Mouse (Mus musculus): ENCODE data around the gene Gpr179. TPM values are rescaled to one million over a fixed set of nuclear protein-coding genes. Genes with fewer than 3 reads are reported as not detected.

Gene Gpr179
- polyA plus RNA-seq, 1 experiment from 2014 or later = 0.04 TPM

GRCm38 (mm10) chr11:97309911-97310571, 41.8 kb downstream of the Gpr179 start:
- Histone ChIP-seq H3K27me3 (ENCODE audit: insufficient read depth, poor library complexity, severe bottlenecking) (no peaks in the 10 kb centered on the region), H3K27ac (peak overlapping the region; percentile 76), H3K36me3 (no peaks in the 10 kb centered on the region), H3K4me1 (peaks cover 25% of the 10 kb centered on the region), H3K4me3 (peak overlapping the region; percentile 61), H3K9me3 (no peaks in the 10 kb centered on the region)
- under 1% methylated on average over 25 of the region's 25 CpGs for WGBS
- peak; percentile 90 for DNase-seq (ENCODE audit: low spot score)

DNA sequence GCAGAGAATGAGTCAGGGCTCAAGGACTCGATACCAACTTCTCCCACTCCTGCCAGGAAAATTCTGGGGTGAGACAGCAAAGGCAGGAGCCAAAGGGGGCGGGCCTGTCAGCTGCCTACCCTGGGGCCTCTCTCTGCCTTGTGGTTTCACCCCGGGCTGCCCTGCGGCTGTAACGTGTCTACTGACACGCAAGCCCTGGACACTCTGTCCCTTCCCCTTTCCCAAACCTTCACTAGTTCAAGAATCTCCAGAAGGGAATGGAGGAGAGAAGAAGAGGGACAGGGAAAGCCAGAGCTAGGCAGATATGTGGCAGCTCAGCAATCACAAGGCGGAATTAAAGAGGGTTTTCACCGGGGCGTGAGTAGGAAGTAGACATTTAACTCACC, 42.4 kb downstream of the Gpr179 start:
- Histone ChIP-seq H3K9me3 (no peaks in the 10 kb centered on the region), H3K27ac (peak overlapping the region; percentile 76), H3K27me3 (ENCODE audit: insufficient read depth, poor library complexity, severe bottlenecking) (no peaks in the 10 kb centered on the region), H3K4me3 (peak overlapping the region; percentile 61), H3K4me1 (peaks cover 25% of the 10 kb centered on the region), H3K36me3 (no peaks in the 10 kb centered on the region)
- WGBS = 4% methylated on average over 9 of the region's 9 CpGs
- peak; percentile 76 for DNase-seq (ENCODE audit: low spot score)

DNA sequence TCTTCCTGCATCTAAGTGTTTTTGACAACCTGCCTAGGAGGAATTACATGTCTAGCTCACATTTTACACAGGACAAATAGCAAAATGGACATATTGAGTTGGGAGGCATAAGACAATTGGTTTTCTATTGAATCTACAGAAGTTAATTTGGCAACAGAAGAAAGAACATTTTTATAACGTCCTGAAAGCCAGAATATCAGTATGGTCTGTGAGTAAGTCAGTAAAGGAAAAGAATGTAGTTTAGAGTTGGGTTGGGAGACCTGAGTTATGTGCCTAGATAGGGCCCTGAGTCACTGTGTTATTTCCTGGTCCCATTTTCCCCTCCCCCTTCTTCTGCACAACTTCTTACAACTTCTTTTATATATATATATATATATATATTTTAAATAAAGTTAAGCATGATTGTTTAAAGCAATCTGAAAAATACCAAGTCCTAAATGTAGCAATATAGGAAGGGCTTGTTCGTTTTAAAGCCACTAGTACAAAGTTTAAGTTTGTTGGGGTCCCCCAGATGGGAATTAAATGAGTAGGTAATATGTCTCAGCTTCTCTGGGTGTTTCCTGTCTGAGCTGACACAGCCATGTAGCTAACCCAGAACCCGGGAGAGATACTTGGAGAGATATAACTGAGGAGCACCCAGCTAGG, 42.9 kb downstream of the Gpr179 start:
- H3K36me3 ChIP-seq = no peaks in the 10 kb centered on the region
- no peak for DNase-seq (ENCODE audit: low spot score)
- WGBS = 42% methylated on average over 3 of the region's 3 CpGs
- peaks cover 25% of the 10 kb centered on the region for H3K4me1 ChIP-seq
- H3K27me3 ChIP-seq (ENCODE audit: insufficient read depth, poor library complexity, severe bottlenecking) = no peaks in the 10 kb centered on the region
- no peaks in the 10 kb centered on the region for H3K9me3 ChIP-seq
- peak overlapping the region; percentile 61 for H3K4me3 ChIP-seq
- peak overlapping the region; percentile 76 for H3K27ac ChIP-seq

- Histone ChIP-seq H3K27ac (no peak overlapping the region), H3K4me3 (no peak overlapping the region), H3K9me3 (no peaks in the 10 kb centered on the region), H3K4me1 (peaks cover 29% of the 10 kb centered on the region), H3K27me3 (ENCODE audit: insufficient read depth, poor library complexity, severe bottlenecking) (no peaks in the 10 kb centered on the region), H3K36me3 (no peaks in the 10 kb centered on the region)
- no peak for DNase-seq (ENCODE audit: low spot score)
- 91% methylated on average over 11 of the region's 11 CpGs for WGBS
These were observed 44.4 kb downstream of the Gpr179 start for GRCm38 (mm10) chr11:97307294-97308069.

DNA sequence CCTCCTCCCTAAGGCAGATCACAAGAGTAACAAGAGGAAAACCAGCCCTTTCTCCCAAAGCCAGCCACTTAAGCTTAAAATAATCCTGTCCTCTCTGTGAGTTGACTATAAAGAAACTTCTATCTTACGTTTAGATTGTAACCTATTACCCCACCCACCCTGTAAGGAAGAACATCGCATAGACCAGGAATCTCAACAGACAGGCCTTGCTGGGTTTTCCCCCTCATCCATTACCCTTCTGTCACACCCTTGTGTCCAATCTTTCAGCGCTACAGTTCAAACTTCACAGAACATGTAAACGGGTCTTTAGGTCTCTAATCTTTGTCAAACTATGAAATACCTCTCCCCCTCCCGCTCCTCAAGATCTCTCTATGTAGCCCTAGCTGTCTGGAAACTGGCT, 47.2 kb downstream of the Gpr179 start:
- H3K4me1 ChIP-seq = peaks cover 15% of the 10 kb centered on the region
- 64% methylated on average over 5 of the region's 5 CpGs for WGBS
- DNase-seq (ENCODE audit: low spot score) = no peak

GRCm38 (mm10) chr11:97302231-97302781, 49.6 kb downstream of the Gpr179 start:
- H3K4me1 ChIP-seq = peaks cover 10% of the 10 kb centered on the region; the same call in 1 of the 2 replicates
- 34% methylated on average over 7 of the region's 7 CpGs for WGBS
- 0 out of 2 replicates have a peak overlapping the region, but pooled peaks have one; percentile 25 for H3K27ac ChIP-seq

More for the DNA sequence above, 47.2 kb downstream of the Gpr179 start:
- Histone ChIP-seq H3K27ac (no peak overlapping the region), H3K36me3 (no peaks in the 10 kb centered on the region), H3K27me3 (ENCODE audit: insufficient read depth, poor library complexity, severe bottlenecking) (no peaks in the 10 kb centered on the region), H3K4me3 (no peak overlapping the region), H3K9me3 (no peaks in the 10 kb centered on the region)

GRCm38 (mm10) chr11:97301406-97301805, 50.5 kb downstream of the Gpr179 start:
- H3K4me1 ChIP-seq = peaks cover 10% of the 10 kb centered on the region; the same call in 1 of the 2 replicates
- H3K27ac ChIP-seq = no peak overlapping the region
- 70% methylated on average over 16 of the region's 16 CpGs for WGBS

More at GRCm38 (mm10) chr11:97302231-97302781, 49.6 kb downstream of the Gpr179 start:
- Histone ChIP-seq H3K4me3 (no peak overlapping the region), H3K9me3 (no peaks in the 10 kb centered on the region), H3K36me3 (no peaks in the 10 kb centered on the region), H3K27me3 (ENCODE audit: insufficient read depth, poor library complexity, severe bottlenecking) (no peaks in the 10 kb centered on the region)
- DNase-seq (ENCODE audit: low spot score) = no peak

DNA sequence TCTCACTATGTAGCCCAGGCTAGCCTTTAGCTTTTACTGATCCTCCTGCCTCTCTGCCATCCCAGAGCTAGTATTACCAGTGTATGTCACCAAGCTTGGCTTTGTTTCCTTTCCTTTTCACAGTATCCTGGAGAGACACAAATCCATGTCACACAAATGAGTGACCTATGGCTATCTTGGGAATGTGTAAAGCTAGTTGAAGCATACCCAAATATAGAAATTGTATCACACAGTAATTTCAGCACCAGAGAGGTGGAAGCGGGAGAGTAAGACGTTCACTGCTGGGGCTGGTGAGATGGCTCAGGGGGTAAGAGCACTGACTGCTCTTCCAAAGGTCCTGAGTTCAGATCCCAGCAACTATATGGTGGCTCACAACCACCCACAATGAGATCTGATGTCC, 51.9 kb downstream of the Gpr179 start:
- Histone ChIP-seq H3K27ac (no peak overlapping the region), H3K4me1 (peaks cover 10% of the 10 kb centered on the region; the same call in 1 of the 2 replicates), H3K36me3 (no peaks in the 10 kb centered on the region), H3K9me3 (no peaks in the 10 kb centered on the region), H3K4me3 (no peak overlapping the region), H3K27me3 (ENCODE audit: insufficient read depth, poor library complexity, severe bottlenecking) (no peaks in the 10 kb centered on the region)
- WGBS = 55% methylated on average over 2 of the region's 2 CpGs
- no peak for DNase-seq (ENCODE audit: low spot score)

More at GRCm38 (mm10) chr11:97301406-97301805, 50.5 kb downstream of the Gpr179 start:
- H3K9me3 ChIP-seq = no peaks in the 10 kb centered on the region
- no peaks in the 10 kb centered on the region for H3K27me3 ChIP-seq (ENCODE audit: insufficient read depth, poor library complexity, severe bottlenecking)
- DNase-seq (ENCODE audit: low spot score) = no peak
- H3K36me3 ChIP-seq = no peaks in the 10 kb centered on the region
- H3K4me3 ChIP-seq = no peak overlapping the region

DNA sequence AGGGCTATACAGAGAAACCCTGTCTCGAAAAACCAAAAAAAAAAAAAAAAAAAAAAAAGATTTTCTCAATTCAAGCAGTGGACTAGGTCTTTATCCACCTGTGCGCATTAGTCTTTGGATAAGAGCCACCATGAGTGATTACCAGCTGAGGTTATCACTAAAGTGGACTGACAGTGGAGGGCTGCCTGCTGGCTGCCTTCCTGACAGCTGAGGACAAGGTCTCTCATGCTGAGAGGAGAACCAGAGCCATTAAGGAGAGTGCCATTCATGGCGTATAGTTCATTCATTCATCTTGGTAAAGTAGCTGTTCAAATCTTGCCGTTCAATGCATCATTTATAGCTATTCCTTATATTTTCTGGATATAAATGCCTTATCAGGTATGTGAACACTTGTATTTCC, 55.3 kb downstream of the Gpr179 start:
- Histone ChIP-seq H3K27me3 (ENCODE audit: insufficient read depth, poor library complexity, severe bottlenecking) (no peaks in the 10 kb centered on the region), H3K4me1 (no peaks in the 10 kb centered on the region), H3K4me3 (no peak overlapping the region), H3K27ac (no peak overlapping the region), H3K36me3 (no peaks in the 10 kb centered on the region), H3K9me3 (no peaks in the 10 kb centered on the region)
- WGBS = 63% methylated on average over 3 of the region's 4 CpGs
- DNase-seq (ENCODE audit: low spot score) = no peak

GRCm38 (mm10) chr11:97292731-97293130, 59.1 kb downstream of the Gpr179 start:
- peaks cover 4% of the 10 kb centered on the region; the same call in 1 of the 2 replicates for H3K4me1 ChIP-seq
- no peaks in the 10 kb centered on the region for H3K9me3 ChIP-seq
- no peaks in the 10 kb centered on the region for H3K27me3 ChIP-seq (ENCODE audit: insufficient read depth, poor library complexity, severe bottlenecking)
- DNase-seq (ENCODE audit: low spot score) = no peak
- 90% methylated on average over 1 of the region's 1 CpGs for WGBS
- H3K4me3 ChIP-seq = no peak overlapping the region
- H3K27ac ChIP-seq = no peak overlapping the region
- H3K36me3 ChIP-seq = no peaks in the 10 kb centered on the region

DNA sequence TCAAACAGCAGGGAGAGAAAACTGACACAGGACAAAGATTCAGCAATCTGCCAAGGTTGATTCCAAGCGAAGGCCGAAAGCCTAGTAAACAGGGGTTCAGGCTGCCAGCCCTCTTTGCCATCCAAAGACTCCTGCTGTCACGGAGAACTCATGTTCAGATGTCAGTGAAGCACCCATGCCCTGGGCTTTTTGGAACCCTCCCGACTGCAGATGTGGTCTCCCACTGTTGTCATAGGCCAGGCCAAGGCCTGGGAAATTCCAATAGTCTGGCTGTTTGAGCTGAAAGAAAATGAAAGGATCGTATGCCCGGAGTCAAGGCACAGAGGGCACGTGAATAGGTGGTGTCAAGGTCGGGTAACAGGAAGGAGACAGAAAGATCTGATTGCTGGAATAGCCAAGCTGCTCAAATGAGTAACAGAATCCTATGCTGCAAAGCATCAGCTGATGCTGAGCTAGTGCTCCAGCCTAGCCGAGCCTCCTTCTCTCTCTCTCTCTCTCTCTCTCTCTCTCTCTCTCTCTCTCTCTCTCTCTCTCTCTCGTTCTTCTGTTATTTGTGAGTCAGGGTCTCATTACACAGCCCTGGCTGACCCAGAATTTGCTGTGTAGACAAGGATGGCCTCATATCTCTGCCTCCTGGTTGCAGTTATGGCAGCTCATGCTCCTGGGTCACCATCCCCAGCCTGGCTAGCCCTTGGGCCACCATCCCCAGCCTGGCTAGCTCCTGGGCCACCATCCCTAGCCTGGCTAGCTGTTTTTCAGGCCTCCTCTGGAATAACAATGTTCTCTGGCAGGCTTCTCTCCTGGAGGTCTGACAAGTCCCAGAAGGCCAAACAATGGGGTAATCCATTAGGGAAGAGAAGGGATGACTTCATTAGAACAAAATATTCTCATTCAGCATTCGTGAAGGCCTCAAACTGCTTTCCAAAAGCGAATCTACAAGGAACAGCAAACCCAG, 62.3 kb downstream of the Gpr179 start:
- Histone ChIP-seq H3K27me3 (ENCODE audit: insufficient read depth, poor library complexity, severe bottlenecking) (no peaks in the 10 kb centered on the region), H3K27ac (no peak overlapping the region), H3K4me3 (no peak overlapping the region), H3K9me3 (no peaks in the 10 kb centered on the region), H3K4me1 (peaks cover 10% of the 10 kb centered on the region; the same call in 1 of the 2 replicates), H3K36me3 (no peaks in the 10 kb centered on the region)
- WGBS = 56% methylated on average over 12 of the region's 12 CpGs
- no peak for DNase-seq (ENCODE audit: low spot score)

GRCm38 (mm10) chr11:97287643-97288042, 64.2 kb downstream of the Gpr179 start:
- H3K9me3 ChIP-seq = no peaks in the 10 kb centered on the region
- peaks cover 10% of the 10 kb centered on the region; the same call in 1 of the 2 replicates for H3K4me1 ChIP-seq
- no peak for DNase-seq (ENCODE audit: low spot score)
- no peak overlapping the region for H3K4me3 ChIP-seq
- H3K36me3 ChIP-seq = no peaks in the 10 kb centered on the region
- no peaks in the 10 kb centered on the region for H3K27me3 ChIP-seq (ENCODE audit: insufficient read depth, poor library complexity, severe bottlenecking)
- H3K27ac ChIP-seq = no peak overlapping the region

All from heart, embryonic 10.5 days (tissue).